ENCODE assay signal across 8 mouse cellular contexts in the genomic region with DNA sequence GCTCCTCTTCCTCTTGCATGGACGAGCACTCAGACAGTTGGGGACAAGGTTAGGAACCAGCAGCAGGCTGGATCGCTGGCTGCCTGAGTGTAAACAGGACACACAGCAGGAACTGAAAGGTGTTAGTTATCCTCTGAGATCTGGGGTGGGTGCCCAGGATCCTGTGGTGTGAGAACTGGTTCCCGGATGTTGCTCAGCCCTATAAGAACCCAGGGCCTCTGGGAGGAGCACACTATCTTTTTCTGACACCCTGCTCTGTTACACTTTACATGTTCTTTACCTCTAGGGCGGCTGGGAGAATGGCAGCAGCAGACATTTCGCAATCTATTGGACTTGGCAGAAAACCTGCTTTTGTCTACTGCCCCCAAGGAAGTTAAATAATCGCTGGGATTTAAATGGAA.
DNase-seq lines count a peak whose midpoint lies in the region; ATAC-seq and TF ChIP-seq lines count a peak whose summit lies in the region.

No protein-coding gene starts in this region.

- H3K27me3 ChIP-seq in heart, embryonic 16.5 days (ENCODE audit: control insufficient read depth, insufficient read depth, low read length): no peaks in the 10 kb centered on the region
- no peaks in the 10 kb centered on the region for H3K27me3 ChIP-seq in hindbrain, postnatal 0 days (ENCODE audit: insufficient read depth, low read length)

- no peaks in the 10 kb centered on the region for H3K9me3 ChIP-seq in heart, embryonic 16.5 days (replicated peaks; ENCODE audit: control insufficient read depth, low read length)
- no peaks in the 10 kb centered on the region for H3K9me3 ChIP-seq in hindbrain, postnatal 0 days (ENCODE audit: low read length)

- TF ChIP-seq CTCF in hindbrain, postnatal 0 days (IDR thresholded peaks at IDR 0.05; ENCODE audit: low read depth): no peak

- WGBS in heart, embryonic 16.5 days: 30% methylated on average over 6 of the region's 6 CpGs
- WGBS in hindbrain, postnatal 0 days: 51% methylated on average over 6 of the region's 6 CpGs

- intact Hi-C loops in heart, postnatal 36 days (cut with DNase I): no loop called here

- H3K4me3 ChIP-seq in heart, embryonic 16.5 days (ENCODE audit: low read length): no peak overlapping the region
- no peak overlapping the region for H3K4me3 ChIP-seq in hindbrain, postnatal 0 days (ENCODE audit: low read length)

- 0 out of 2 replicates have a peak, but pooled peaks have one; percentile 30 for ATAC-seq in heart, embryonic 16.5 days (replicated peaks; ENCODE audit: extremely low read depth, insufficient read depth, low FRiP score)
- peak; percentile 31 to 36; a peak in 3 of 4 replicates for ATAC-seq in hematopoietic stem cell, adult 5-6 weeks (replicated peaks in 1 of 2; ENCODE audit: insufficient read depth in 1 of 2, low FRiP score in 2 of 2, low TSS enrichment in 1 of 2, low read depth in 1 of 2, poor library complexity in 2 of 2, severe bottlenecking in 2 of 2)
- ATAC-seq in hindbrain, postnatal 0 days: no peak

- no peak overlapping the region for H3K9ac ChIP-seq in heart, embryonic 16.5 days (ENCODE audit: low read length)
- no peak overlapping the region for H3K9ac ChIP-seq in hindbrain, postnatal 0 days (replicated peaks; ENCODE audit: low read length)

- H3K4me2 ChIP-seq in heart, embryonic 16.5 days (ENCODE audit: low read depth, low read length): no peak overlapping the region
- H3K4me2 ChIP-seq in hindbrain, postnatal 0 days (ENCODE audit: low read depth, low read length): no peak overlapping the region

- DNase-seq in heart, postnatal 36 days: no peak
- peak; percentile 81 for DNase-seq in MEL-GATA-1-ER (ENCODE audit: extremely low read depth, low read depth)
- DNase-seq in lung, postnatal 25 days (ENCODE audit: low spot score): peak; percentile 42
- no peak for DNase-seq in gastrocnemius, postnatal 10 days
- no peak for DNase-seq in layer of hippocampus, adult 9-11 months
- no peak for DNase-seq in hindbrain, postnatal 0 days (ENCODE audit: low spot score)

- peak overlapping the region; percentile 21; the same call in 1 of the 2 replicates for H3K27ac ChIP-seq in heart, embryonic 16.5 days (ENCODE audit: low read length)
- H3K27ac ChIP-seq in hindbrain, postnatal 0 days: no peak overlapping the region

- peaks cover 3% of the 10 kb centered on the region for H3K36me3 ChIP-seq in heart, embryonic 16.5 days (ENCODE audit: control insufficient read depth, insufficient read depth)
- no peaks in the 10 kb centered on the region for H3K36me3 ChIP-seq in hindbrain, postnatal 0 days (ENCODE audit: insufficient read depth, low read length)

- peaks cover 20% of the 10 kb centered on the region for H3K4me1 ChIP-seq in heart, embryonic 16.5 days (ENCODE audit: control insufficient read depth, insufficient read depth, low read length)
- H3K4me1 ChIP-seq in hindbrain, postnatal 0 days (ENCODE audit: insufficient read depth, low read length): peaks cover 4% of the 10 kb centered on the region; the same call in 1 of the 2 replicates

Comparison
In these comparisons a context has a peak if more than half of its experiments do, and no peak if none do; other contexts are left out.
1. DNase-seq: peak in MEL-GATA-1-ER (single experiment) and lung, postnatal 25 days (single experiment); none in heart, postnatal 36 days (0 of 2), gastrocnemius, postnatal 10 days (single experiment), layer of hippocampus, adult 9-11 months (single experiment) and hindbrain, postnatal 0 days (single experiment).